10 mouse cellular contexts compared by ENCODE assay signal in the genomic region with DNA sequence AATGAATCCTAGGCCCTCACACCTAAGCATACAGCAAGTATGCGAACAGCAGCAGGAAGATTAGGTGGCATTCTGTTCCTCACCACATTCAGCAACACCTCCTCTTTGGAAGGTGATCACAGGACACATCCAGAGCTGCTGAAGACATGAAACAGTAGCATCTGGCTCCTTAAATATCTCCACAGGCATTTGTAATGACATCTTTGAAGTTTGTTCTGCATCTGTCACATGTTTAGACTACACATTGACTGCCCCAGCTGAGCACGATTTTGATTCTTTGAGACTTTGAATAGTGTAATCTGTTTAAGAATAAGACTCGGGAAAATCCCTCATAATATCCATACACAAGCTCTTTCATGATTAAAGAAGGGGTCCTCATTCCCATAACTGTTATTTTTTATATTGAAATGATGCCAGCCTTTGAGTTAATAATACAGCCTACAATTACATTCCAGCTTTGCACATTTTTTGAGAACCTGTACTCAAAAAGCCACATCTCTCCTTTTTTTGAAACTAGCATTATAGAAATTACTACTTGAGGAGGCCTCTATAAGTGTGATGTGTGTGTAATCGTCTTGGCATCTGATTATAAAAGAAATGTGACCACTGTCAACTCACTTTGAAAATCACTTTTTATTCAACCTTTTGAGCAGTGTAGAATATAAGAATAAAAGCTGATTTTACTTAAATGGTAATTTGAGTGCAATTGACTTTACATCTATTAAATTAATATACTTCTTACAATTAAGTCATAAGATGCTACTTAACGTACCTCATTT.
"Had no signal": no experiment of that assay in that cellular context is flagged by ENCODE, and none has a peak within 500 bp of the region (broad histone marks: within the 10 kb centered on the region; RNA-seq: fewer than 3 reads in every experiment).

No protein-coding gene starts in this region.

- H3K4me3 ChIP-seq: layer of hippocampus, adult 2 months; limb, embryonic 13.5 days had no signal

- H3K27me3 ChIP-seq: limb, embryonic 13.5 days had no signal

- H3K27ac ChIP-seq: layer of hippocampus, adult 2 months; limb, embryonic 13.5 days; liver, embryonic 14.5 days had no signal

- DNase-seq: kidney, postnatal 10 days; kidney, postnatal 4 days; left cerebral cortex, postnatal 4 days; lung, adult 18-20 months; right cerebral cortex, adult 18-20 months; right cerebral cortex, postnatal 25 days; thymus, postnatal 36 days had no signal

- H3K4me2 ChIP-seq: limb, embryonic 13.5 days had no signal

- H3K9ac ChIP-seq: limb, embryonic 13.5 days; liver, embryonic 14.5 days had no signal

- H3K9me3 ChIP-seq: limb, embryonic 13.5 days had no signal

- H3K4me1 ChIP-seq: limb, embryonic 13.5 days had no signal

- H3K36me3 ChIP-seq: limb, embryonic 13.5 days had no signal
